Mouse (Mus musculus) olfactory bulb, adult 2 months (tissue): Measurements from ENCODE around the gene Gm17783. TPM values are rescaled to one million over a fixed set of nuclear protein-coding genes. Genes with fewer than 3 reads are reported as not detected.
"Not testable (repeated sequence)": the region's sequence is repeated elsewhere in the genome, so short reads cannot be mapped to it uniquely, and the experiment has no call there.

Experiments used
- H3K27ac ChIP-seq: fragments of 200-500 bp; 2 replicates; pipeline ENCODE4 v1.5.1; 2012; ENCODE audit warnings: low read depth, low read length; ENCODE audit not compliant: insufficient read depth
- H3K4me1 ChIP-seq: fragments of 200-500 bp; 2 replicates; pipeline ENCODE4 v1.6.1; 2012; ENCODE audit warnings: low read length; ENCODE audit not compliant: control insufficient read depth, insufficient read depth
- H3K4me3 ChIP-seq: fragments of 200-500 bp; 2 replicates; pipeline ENCODE4 v1.5.1; 2012; ENCODE audit warnings: mild to moderate bottlenecking, low read depth, low read length, moderate library complexity; ENCODE audit not compliant: insufficient read depth
- CTCF ChIP-seq: fragments of 200-500 bp; IDR thresholded peaks from 2 replicates; pipeline ENCODE4 v1.5.1; 2012; ENCODE audit warnings: low read depth, mild to moderate bottlenecking, low read length, moderate library complexity; ENCODE audit not compliant: insufficient read depth
- POLR2A ChIP-seq: fragments of 200-500 bp; IDR thresholded peaks from 2 replicates; pipeline ENCODE4 v1.6.1; 2012; ENCODE audit warnings: mild to moderate bottlenecking, low read depth, low read length, moderate library complexity; ENCODE audit not compliant: insufficient read depth
- WGBS: fragments of 180-500 bp; shearing (Covaris S2); methylation state at CpG from one replicate; pipeline ENCODE4 v1.1.7; 2018; 5-methylcytosine and 5-hydroxymethylcytosine counted together
- polyA plus RNA-seq: library from polyadenylated mRNA; stranded (reverse); fragments of >200 nt; gene quantifications from 2 replicates; pipeline ENCODE4 v1.2.4, GENCODE M21; 2012; ENCODE audit warnings: low replicate concordance; ENCODE audit not compliant: missing spikeins, insufficient read depth, insufficient read length

Gm17783 gene
- polyA plus RNA-seq: not detected in 2 replicates

DNA sequence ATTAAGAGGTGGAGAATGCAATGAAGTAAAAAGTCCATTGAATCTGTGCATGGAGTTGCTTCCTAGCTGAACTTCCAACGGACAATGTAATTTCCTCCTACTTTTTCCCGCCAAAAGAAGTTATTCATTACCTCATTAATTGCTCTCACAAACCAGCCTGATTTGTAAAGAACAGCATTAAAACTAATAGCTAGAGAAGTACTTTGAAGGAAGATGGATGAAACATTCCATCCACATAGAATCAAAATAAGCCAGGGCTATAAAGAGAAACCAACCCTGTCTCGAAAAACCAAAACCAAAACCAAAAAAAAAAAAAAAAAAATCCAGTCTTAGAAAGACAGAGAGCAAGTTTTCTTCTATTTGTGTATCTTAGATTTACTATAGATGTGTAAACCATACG lies at the start of gene Gm17783:
Gm17783 (minus strand) TSS at position 101 of the 400 bp plus-strand sequence.
- TF ChIP-seq CTCF (no peak), POLR2A (no peak)
- 76% methylated on average over 4 of the region's 4 CpGs for WGBS
- Histone ChIP-seq H3K27ac (no peak within 1 kb of the TSS), H3K4me3 (no peak within 1 kb of the TSS), H3K4me1 (no peaks in the 10 kb centered on the region)

DNA sequence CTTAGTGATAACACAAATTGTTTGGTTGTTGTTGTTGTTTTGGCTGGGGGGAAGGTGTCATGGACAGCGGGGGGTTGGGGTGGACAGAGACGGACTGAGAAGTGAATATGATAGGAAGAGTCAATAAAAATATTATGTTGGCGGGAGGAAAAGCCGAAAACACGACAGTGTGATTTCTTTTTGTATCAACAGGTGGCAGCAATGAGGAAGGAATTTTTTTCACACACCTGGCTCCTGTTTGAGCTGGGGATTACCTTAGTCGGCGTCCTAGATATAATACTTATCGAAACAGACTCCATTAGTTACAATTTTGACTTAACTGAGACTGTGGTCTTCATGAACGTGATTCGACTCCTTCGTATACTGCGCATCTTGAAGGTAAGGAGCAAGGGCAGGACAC lies 48.0 kb upstream of the Gm17783 start:
- Histone ChIP-seq H3K27ac (no peak overlapping the region), H3K4me3 (no peak overlapping the region), H3K4me1 (no peaks in the 10 kb centered on the region)
- TF ChIP-seq POLR2A (no peak), CTCF (no peak)
- WGBS: 63% methylated on average over 12 of the region's 12 CpGs

DNA sequence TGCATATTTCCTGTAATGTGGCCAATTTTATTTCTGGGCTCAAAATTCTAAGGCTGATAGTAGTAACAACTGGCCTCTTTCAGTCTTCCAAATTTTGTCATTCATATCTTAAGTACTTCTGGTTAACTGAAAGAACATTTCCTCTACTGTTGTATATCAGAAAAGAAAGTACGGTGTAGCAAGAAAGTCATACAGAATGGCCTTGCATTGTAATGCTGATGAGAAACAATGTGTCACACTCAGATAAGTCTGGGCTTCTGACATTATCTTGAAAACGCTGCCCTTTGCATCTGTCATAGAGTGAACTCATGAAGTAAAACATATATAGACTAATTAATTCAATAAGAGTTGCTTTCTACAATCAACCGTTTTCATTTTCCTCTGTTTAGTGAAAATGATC lies 40.5 kb upstream of the Gm17783 start:
- 89% methylated on average over 3 of the region's 3 CpGs for WGBS
- TF ChIP-seq CTCF (no peak), POLR2A (no peak)
- Histone ChIP-seq H3K4me3 (no peak overlapping the region), H3K4me1 (no peaks in the 10 kb centered on the region), H3K27ac (no peak overlapping the region)

DNA sequence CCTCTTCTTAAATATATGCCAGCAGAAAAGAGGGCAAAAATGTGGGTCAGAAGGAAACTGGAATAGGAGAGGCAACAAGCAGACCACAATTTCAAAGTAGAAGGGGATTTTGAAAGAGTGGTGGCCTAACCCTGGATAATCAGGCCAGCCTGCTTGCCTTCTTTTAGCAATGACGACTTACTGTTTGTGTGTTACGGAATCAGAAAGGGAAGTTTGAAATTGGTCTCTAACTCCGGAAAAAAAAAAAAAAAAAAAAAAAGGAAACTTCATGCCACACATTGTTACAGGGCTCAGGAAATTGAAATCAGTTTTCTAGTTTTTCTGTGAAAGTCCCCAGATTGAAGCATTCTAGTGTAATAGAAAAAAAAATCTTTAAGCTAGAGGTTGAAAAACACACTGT lies 29.9 kb upstream of the Gm17783 start:
- no peaks in the 10 kb centered on the region for H3K4me1 ChIP-seq
- 48% methylated on average over 3 of the region's 3 CpGs for WGBS

DNA sequence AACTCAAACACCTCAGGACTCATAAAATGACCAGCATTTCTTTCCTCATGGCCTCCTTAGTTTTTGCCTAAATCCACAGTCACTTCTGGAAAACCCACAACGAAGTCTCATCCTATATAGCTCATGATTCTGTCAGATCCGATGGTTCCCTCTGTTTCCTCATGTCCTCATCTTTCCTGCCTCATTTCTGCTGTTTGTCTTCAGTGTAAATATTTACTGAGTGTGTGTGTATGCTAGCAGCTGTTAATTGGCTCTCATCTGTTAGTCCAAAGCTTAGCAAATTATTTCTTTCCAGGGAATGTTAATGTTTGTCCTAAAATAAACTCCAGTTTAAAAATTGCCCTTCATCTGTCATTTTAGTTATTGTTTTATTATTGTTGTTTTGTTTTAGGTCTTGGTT lies 19.7 kb upstream of the Gm17783 start:
- H3K4me3 ChIP-seq: no peak overlapping the region
- H3K4me1 ChIP-seq: no peaks in the 10 kb centered on the region
- H3K27ac ChIP-seq: no peak overlapping the region
- TF ChIP-seq POLR2A (no peak), CTCF (no peak)
- 69% methylated on average over 2 of the region's 2 CpGs for WGBS

More for the DNA sequence above, 29.9 kb upstream of the Gm17783 start:
- Histone ChIP-seq H3K27ac (no peak overlapping the region), H3K4me3 (no peak overlapping the region)
- TF ChIP-seq CTCF (no peak), POLR2A (no peak)

DNA sequence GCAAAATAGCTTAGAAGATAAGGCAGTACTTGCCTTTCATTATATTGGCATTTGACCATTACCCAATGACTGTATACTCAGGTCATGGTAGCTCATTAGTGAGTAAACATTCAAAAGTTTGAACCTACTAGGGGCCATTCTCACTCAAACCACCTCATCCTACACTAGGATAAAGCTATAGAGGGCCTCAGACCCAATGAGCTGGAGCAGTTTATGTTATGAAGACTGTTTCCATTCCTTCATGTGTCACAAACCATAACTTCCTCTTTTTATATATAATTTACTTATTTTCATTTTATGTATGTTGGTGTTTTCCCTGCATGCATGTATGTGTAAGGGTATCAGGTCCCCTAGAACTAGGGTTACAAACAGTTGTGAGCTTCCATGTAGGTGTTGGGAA lies 16.1 kb upstream of the Gm17783 start:
- H3K27ac ChIP-seq: no peak overlapping the region
- TF ChIP-seq CTCF: no peak
- TF ChIP-seq POLR2A: no peak
- no peak overlapping the region for H3K4me3 ChIP-seq
- no peaks in the 10 kb centered on the region for H3K4me1 ChIP-seq

DNA sequence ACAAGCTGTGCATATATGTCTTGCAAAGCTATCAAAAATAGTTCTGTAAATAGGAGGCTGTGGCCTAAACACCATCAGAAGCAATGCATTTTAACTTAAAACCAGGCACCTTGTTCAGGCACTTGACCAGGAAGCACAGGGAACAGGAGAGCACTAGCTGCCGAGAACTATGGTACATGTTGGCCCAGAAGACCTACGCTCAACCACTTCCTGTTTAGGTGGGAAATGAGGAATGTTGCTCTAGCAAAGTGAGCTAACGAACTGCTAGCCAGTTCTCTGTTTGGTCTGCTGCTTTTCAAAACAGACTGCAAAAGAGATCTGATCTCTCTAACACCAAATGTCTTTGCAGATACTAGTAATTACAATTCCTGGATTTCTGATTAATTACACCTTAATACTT lies 12.5 kb upstream of the Gm17783 start:
- no peak for TF ChIP-seq CTCF
- TF ChIP-seq POLR2A: no peak
- 84% methylated on average over 3 of the region's 3 CpGs for WGBS
- no peaks in the 10 kb centered on the region for H3K4me1 ChIP-seq
- no peak overlapping the region for H3K27ac ChIP-seq
- no peak overlapping the region for H3K4me3 ChIP-seq

- H3K4me3 ChIP-seq: no peak overlapping the region
- H3K27ac ChIP-seq: no peak overlapping the region
- no peaks in the 10 kb centered on the region for H3K4me1 ChIP-seq
- TF ChIP-seq POLR2A (no peak), CTCF (no peak)
Measured at GRCm38 (mm10) chr16:45542108-45542507, 10.3 kb upstream of the Gm17783 start.

GRCm38 (mm10) chr16:45538342-45538741 lies 6.5 kb upstream of the Gm17783 start:
- not testable (repeated sequence) for H3K27ac ChIP-seq, H3K4me3 ChIP-seq, H3K4me1 ChIP-seq
- WGBS: 79% methylated on average over 1 of the region's 1 CpGs

- 91% methylated on average over 5 of the region's 5 CpGs for WGBS
- Histone ChIP-seq H3K27ac (no peak within 1 kb of the TSS), H3K4me1 (no peaks in the 10 kb centered on the region), H3K4me3 (no peak within 1 kb of the TSS)
- no peak for TF ChIP-seq CTCF
- no peak for TF ChIP-seq POLR2A
Measured at GRCm38 (mm10) chr16:45535009-45535408, 3.2 kb upstream of the Gm17783 start, which contains the start of gene Slc9c1. Slc9c1 (plus strand) TSS chr16:45535309.
